Mouse (Mus musculus) MEL (cell line): ENCODE data around the gene Fhit. TPM values are rescaled to one million over a fixed set of nuclear protein-coding genes. Genes with fewer than 3 reads are reported as not detected.

Source experiments
- DNase-seq: peaks from one replicate; pipeline ENCODE4 v3.0.0; 2011; ENCODE audit warnings: low read depth, low spot score
- H3K27ac ChIP-seq: 2 replicates; pipeline ENCODE4 v1.5.1; 2012; ENCODE audit warnings: low read depth, mild to moderate bottlenecking, control low read depth, low read length, moderate library complexity; ENCODE audit not compliant: control insufficient read depth
- H3K27me3 ChIP-seq, 2 experiments: fragments of 150-350 bp in 1 of 2; sonication (generic) in 1 of 2; 2 replicates each; pipeline ENCODE4 v1.6.1; 2012; ENCODE audit warnings: low read length in 2 of 2, mild to moderate bottlenecking in 2 of 2, improper control_type of control experiment in 1 of 2, moderate library complexity in 1 of 2; ENCODE audit not compliant: insufficient read depth in 2 of 2, control insufficient read depth in 1 of 2
- H3K36me3 ChIP-seq, 2 experiments: 2 replicates each; pipeline ENCODE4 v1.6.1; 2012 to 2014; ENCODE audit warnings: low read length in 2 of 2, improper control_type of control experiment in 1 of 2, inconsistent platforms in 1 of 2, mild to moderate bottlenecking in 1 of 2; ENCODE audit not compliant: insufficient read depth in 2 of 2, control insufficient read depth in 1 of 2
- H3K4me1 ChIP-seq, 2 experiments: fragments of 150-350 bp in 1 of 2; sonication (generic) in 1 of 2; 2 replicates each; pipeline ENCODE4 v1.6.1; 2012; ENCODE audit warnings: low read length in 2 of 2, improper control_type of control experiment in 1 of 2, mild to moderate bottlenecking in 1 of 2; ENCODE audit not compliant: insufficient read depth in 2 of 2, control insufficient read depth in 1 of 2
- H3K4me3 ChIP-seq, 2 experiments: fragments of 150-350 bp in 1 of 2; sonication (generic) in 1 of 2; 2 replicates each; pipeline ENCODE4 v1.5.1; 2012; ENCODE audit warnings: low read depth in 2 of 2, low read length in 2 of 2, mild to moderate bottlenecking in 2 of 2, moderate library complexity in 2 of 2, control low read depth in 1 of 2, improper control_type of control experiment in 1 of 2; ENCODE audit not compliant: control insufficient read depth in 1 of 2, insufficient read depth in 1 of 2
- H3K79me2 ChIP-seq: 2 replicates; pipeline ENCODE4 v1.6.1; 2012; ENCODE audit warnings: mild to moderate bottlenecking, low read length, moderate library complexity; ENCODE audit not compliant: control insufficient read depth, poor library complexity, insufficient read depth
- H3K9ac ChIP-seq: 2 replicates; pipeline ENCODE4 v1.6.1; 2012; ENCODE audit warnings: low read depth, mild to moderate bottlenecking, control low read depth, low read length, moderate library complexity; ENCODE audit not compliant: control insufficient read depth, poor library complexity, severe bottlenecking
- H3K9me3 ChIP-seq: fragments of 150-350 bp; sonication (generic); replicated peaks from 2 replicates; pipeline ENCODE4 v1.6.1; 2012; ENCODE audit warnings: mild to moderate bottlenecking, low read length, improper control_type of control experiment, moderate library complexity; ENCODE audit not compliant: insufficient read depth
- BHLHE40 ChIP-seq: IDR thresholded peaks from 2 replicates; pipeline ENCODE4 v1.6.1; 2012; ENCODE audit warnings: low read depth, mild to moderate bottlenecking, inconsistent platforms, low read length, improper control_type of control experiment, borderline replicate concordance
- CHD1 ChIP-seq: IDR thresholded peaks from 2 replicates; pipeline ENCODE4 v1.6.1; 2012; ENCODE audit warnings: low read depth, mild to moderate bottlenecking, inconsistent platforms, low read length, improper control_type of control experiment
- CHD2 ChIP-seq: IDR thresholded peaks from 2 replicates; pipeline ENCODE4 v1.6.1; 2011; ENCODE audit warnings: low read length, improper control_type of control experiment
- CTCF ChIP-seq, 3 experiments: IDR thresholded peaks in 2 of 3; conservative IDR thresholded peaks in 1 of 3; 2 replicates each; pipeline ENCODE4 v1.5.1; 2011 to 2012; ENCODE audit warnings: low read length in 3 of 3, low read depth in 2 of 3, mild to moderate bottlenecking in 2 of 3, improper control_type of control experiment in 1 of 3, inconsistent platforms in 1 of 3, mixed read lengths in 1 of 3, moderate library complexity in 1 of 3; ENCODE audit not compliant: control insufficient read depth in 1 of 3, insufficient read depth in 1 of 3, poor library complexity in 1 of 3, severe bottlenecking in 1 of 3
- ELF1 ChIP-seq: IDR thresholded peaks from 2 replicates; pipeline ENCODE4 v1.6.1; 2014; ENCODE audit warnings: low read depth, mild to moderate bottlenecking, inconsistent platforms, low read length, improper control_type of control experiment, moderate library complexity
- EP300 ChIP-seq, 2 experiments: IDR thresholded peaks; 2 replicates each; pipeline ENCODE4 v1.6.1; 2011; ENCODE audit warnings: improper control_type of control experiment in 2 of 2, low read length in 2 of 2, low read depth in 1 of 2, mild to moderate bottlenecking in 1 of 2
- GABPA ChIP-seq: IDR thresholded peaks from 2 replicates; pipeline ENCODE4 v1.6.1; 2012; ENCODE audit warnings: low read depth, mild to moderate bottlenecking, inconsistent platforms, low read length, improper control_type of control experiment, moderate library complexity
- GATA1 ChIP-seq: IDR thresholded peaks from 2 replicates; pipeline ENCODE4 v1.6.1; 2011; ENCODE audit warnings: low read depth, low read length, improper control_type of control experiment
- HCFC1 ChIP-seq: IDR thresholded peaks from 2 replicates; pipeline ENCODE4 v1.6.1; 2012; ENCODE audit warnings: low read depth, mild to moderate bottlenecking, inconsistent platforms, low read length, improper control_type of control experiment, moderate library complexity
- JUND ChIP-seq: IDR thresholded peaks from 2 replicates; pipeline ENCODE4 v1.6.1; 2011; ENCODE audit warnings: low read depth, mild to moderate bottlenecking, improper control_type of control experiment, low read length
- MAX ChIP-seq: IDR thresholded peaks from 2 replicates; pipeline ENCODE4 v1.6.1; 2011; ENCODE audit warnings: low read length, improper control_type of control experiment
- MAZ ChIP-seq: IDR thresholded peaks from 2 replicates; pipeline ENCODE4 v1.6.1; 2012; ENCODE audit warnings: low read depth, mild to moderate bottlenecking, inconsistent platforms, low read length, improper control_type of control experiment
- MEF2A ChIP-seq: IDR thresholded peaks from 2 replicates; pipeline ENCODE4 v1.6.1; 2014; ENCODE audit warnings: low read depth, mild to moderate bottlenecking, inconsistent platforms, low read length, improper control_type of control experiment; ENCODE audit not compliant: poor library complexity, insufficient replicate concordance, severe bottlenecking; ENCODE audit errors: extremely low read depth
- MXI1 ChIP-seq: IDR thresholded peaks from 2 replicates; pipeline ENCODE4 v1.6.1; 2011; ENCODE audit warnings: mild to moderate bottlenecking, low read depth, low read length, improper control_type of control experiment
- POLR2AphosphoS5 ChIP-seq: IDR thresholded peaks from 2 replicates; pipeline ENCODE4 v1.6.1; 2012; ENCODE audit warnings: low read depth, borderline replicate concordance, mild to moderate bottlenecking, inconsistent platforms, low read length, moderate library complexity, mixed read lengths
- TAL1 ChIP-seq: IDR thresholded peaks from 2 replicates; pipeline ENCODE4 v1.6.1; 2012; ENCODE audit warnings: mild to moderate bottlenecking, inconsistent platforms, low read length, moderate library complexity, mixed read lengths
- TBP ChIP-seq: IDR thresholded peaks from 2 replicates; pipeline ENCODE4 v1.8.0; 2011; ENCODE audit warnings: low read depth, low read length, improper control_type of control experiment
- TCF12 ChIP-seq: IDR thresholded peaks from 2 replicates; pipeline ENCODE4 v1.6.1; 2014; ENCODE audit warnings: low read depth, mild to moderate bottlenecking, inconsistent platforms, low read length, improper control_type of control experiment, moderate library complexity
- USF2 ChIP-seq, 2 experiments: IDR thresholded peaks; 2 replicates each; pipeline ENCODE4 v1.6.1; 2011 to 2012; ENCODE audit warnings: improper control_type of control experiment in 2 of 2, low read length in 2 of 2, borderline replicate concordance in 1 of 2, inconsistent platforms in 1 of 2, low read depth in 1 of 2, mild to moderate bottlenecking in 1 of 2; ENCODE audit not compliant: insufficient read depth in 1 of 2
- ZC3H11A ChIP-seq: IDR thresholded peaks from 2 replicates; pipeline ENCODE4 v1.6.1; 2012; ENCODE audit warnings: low read depth, mild to moderate bottlenecking, inconsistent platforms, low read length, improper control_type of control experiment
- ZNF384 ChIP-seq: IDR thresholded peaks from 2 replicates; pipeline ENCODE4 v1.6.1; 2012; ENCODE audit warnings: low read depth, mild to moderate bottlenecking, inconsistent platforms, low read length, improper control_type of control experiment
- polyA plus RNA-seq, 2 experiments: library from polyadenylated mRNA; stranded (reverse) in 1 of 2; unstranded in 1 of 2; fragments of >175 nt in 1 of 2; fragments of >200 nt in 1 of 2; gene quantifications; 2 replicates each; pipeline versions ENCODE4 v1.2.1 to v1.2.4; 2012; ENCODE audit warnings: low replicate concordance in 2 of 2, low read depth in 1 of 2; ENCODE audit not compliant: insufficient read length in 2 of 2, insufficient read depth in 1 of 2, missing spikeins in 1 of 2
- total RNA-seq: library from RNA; depleted of rRNA; stranded (reverse); fragments of 300-350 nt; gene quantifications from 2 replicates; pipeline ENCODE4 v1.2.3, GENCODE M21; 2012

Gene Fhit
- total and polyA plus RNA-seq, 3 experiments = 0.77 to 1.3 TPM; not detected in 1

DNA sequence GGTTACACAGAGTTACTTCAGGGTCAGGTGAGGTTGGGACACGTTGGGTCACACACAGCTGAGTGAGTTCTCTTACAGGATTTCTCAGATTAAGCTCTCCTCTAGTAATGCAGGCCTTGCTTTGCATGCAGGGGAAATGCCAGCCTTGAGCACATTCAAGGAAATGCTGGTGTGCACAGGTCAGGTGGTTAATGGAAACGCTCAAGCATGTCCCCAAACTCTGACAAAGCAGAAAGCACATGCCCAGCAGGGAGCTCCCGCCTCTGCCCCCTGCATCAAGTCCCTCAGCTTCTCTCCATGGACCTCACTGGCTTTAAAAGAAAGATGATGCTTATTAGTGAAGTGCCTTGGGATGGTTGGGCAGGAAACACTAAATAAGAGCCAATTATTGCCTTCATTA lies 530.1 kb downstream of the Fhit start:
- TF ChIP-seq MEF2A = no peak
- TF ChIP-seq JUND = no peak
- TF ChIP-seq CTCF (IDR thresholded peaks at IDR 0.05 in 2 of 3, conservative IDR thresholded peaks at IDR 0.05 in 1 of 3; ENCODE audit: control insufficient read depth in 1 of 3, insufficient read depth in 1 of 3, low read depth in 2 of 3, low read length in 3 of 3, poor library complexity in 1 of 3, severe bottlenecking in 1 of 3) = no peak
- no peak for TF ChIP-seq TCF12
- no peak for TF ChIP-seq ELF1
- no peak for TF ChIP-seq GABPA
- TF ChIP-seq GATA1 = no peak
- TF ChIP-seq BHLHE40 = no peak
- TF ChIP-seq POLR2AphosphoS5 = no peak
- no peak for TF ChIP-seq EP300 (IDR thresholded peaks at IDR 0.05; ENCODE audit: low read depth in 1 of 2, low read length in 2 of 2)
- no peak for TF ChIP-seq ZC3H11A
- TF ChIP-seq CHD1 = no peak
- no peak for TF ChIP-seq MAZ
- no peak for TF ChIP-seq TBP
- no peak for TF ChIP-seq ZNF384
- no peak for TF ChIP-seq MXI1
- TF ChIP-seq, all 39 proteins: peak for 0

DNA sequence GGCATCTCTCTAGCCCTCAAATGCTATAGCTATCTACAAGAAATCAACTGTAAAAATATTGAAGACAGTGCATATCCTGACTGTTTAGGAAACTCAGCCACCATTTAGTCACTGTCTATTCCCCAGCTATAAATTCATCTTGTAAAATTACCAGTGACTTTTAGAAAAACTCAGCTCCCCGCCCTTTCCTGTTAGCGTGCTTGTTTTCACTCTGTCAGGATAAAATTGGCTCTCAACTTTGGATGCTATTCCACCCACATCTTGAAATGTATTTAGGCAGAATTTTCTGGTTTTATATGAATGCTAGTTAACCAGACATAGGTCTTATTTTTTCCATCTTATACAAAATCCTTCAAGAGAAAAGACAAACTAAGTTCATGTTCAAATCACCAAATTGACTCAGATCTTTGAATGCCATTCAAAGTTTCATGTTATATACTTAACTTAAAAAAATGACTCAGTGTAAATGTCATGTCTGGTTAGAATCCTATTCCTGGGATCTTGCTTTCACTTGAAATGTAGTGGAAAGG lies 530.9 kb downstream of the Fhit start:
- no peak for DNase-seq
- H3K27me3 ChIP-seq = no peaks in the 10 kb centered on the region
- H3K9ac ChIP-seq = no peak overlapping the region
- H3K79me2 ChIP-seq = no peaks in the 10 kb centered on the region
- no peaks in the 10 kb centered on the region for H3K36me3 ChIP-seq
- H3K9me3 ChIP-seq = no peaks in the 10 kb centered on the region
- no peak overlapping the region for H3K27ac ChIP-seq
- TF ChIP-seq MEF2A (no peak), MAX (no peak), TAL1 (no peak), CHD1 (no peak), USF2 (IDR thresholded peaks at IDR 0.05; ENCODE audit: borderline replicate concordance in 1 of 2, insufficient read depth in 1 of 2, low read depth in 1 of 2, low read length in 2 of 2) (no peak), HCFC1 (no peak), GATA1 (no peak), CHD2 (no peak), ZC3H11A (no peak)
- no peaks in the 10 kb centered on the region for H3K4me1 ChIP-seq
- H3K4me3 ChIP-seq = no peak overlapping the region

More for the DNA sequence above, 530.1 kb downstream of the Fhit start:
- Histone ChIP-seq H3K27ac (no peak overlapping the region), H3K4me1 (no peaks in the 10 kb centered on the region), H3K4me3 (no peak overlapping the region), H3K79me2 (no peaks in the 10 kb centered on the region), H3K27me3 (no peaks in the 10 kb centered on the region), H3K9me3 (no peaks in the 10 kb centered on the region), H3K36me3 (no peaks in the 10 kb centered on the region), H3K9ac (no peak overlapping the region)
- DNase-seq = no peak
